Mouse (Mus musculus): ENCODE results near the gene Gusb. TPM values are rescaled to one million over a fixed set of nuclear protein-coding genes. Genes with fewer than 3 reads are reported as not detected.

The Gusb gene
- polyA plus RNA-seq, 1 experiment from 2014 or later: 33.3 TPM

DNA sequence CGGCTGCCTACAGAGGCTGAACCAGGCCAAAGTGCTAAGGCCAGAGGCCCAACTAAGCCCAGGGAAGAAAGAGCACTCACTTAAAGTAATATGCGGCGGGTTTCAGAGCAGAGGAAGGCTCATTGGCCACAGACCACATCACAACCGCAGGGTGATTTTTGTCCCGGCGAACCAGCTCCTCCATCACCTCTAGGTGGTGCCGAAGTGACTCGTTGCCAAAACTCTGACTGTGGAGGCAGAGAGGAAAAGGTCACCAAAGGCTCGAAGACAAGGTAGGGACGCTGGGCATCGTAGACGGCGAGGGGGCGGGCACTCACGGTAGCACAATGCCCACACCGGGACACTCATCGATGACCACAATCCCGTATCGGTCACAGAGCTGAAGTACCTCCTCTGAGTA lies 5.1 kb downstream of the Gusb start:
- H3K27me3 ChIP-seq: no peaks in the 10 kb centered on the region
- H3K4me2 ChIP-seq: no peak overlapping the region
- H3K27ac ChIP-seq (replicated peaks): no peak overlapping the region
- ATAC-seq (ENCODE audit: low read depth): no peak
- H3K36me3 ChIP-seq: 0 out of 2 replicates have a peak, but pooled peaks cover 4% of the 10 kb centered on the region
- H3K9ac ChIP-seq: no peak overlapping the region
- H3K9me3 ChIP-seq: no peaks in the 10 kb centered on the region
- WGBS: 72% methylated on average over 19 of the region's 19 CpGs
- H3K4me3 ChIP-seq: no peak overlapping the region
- peaks cover 11% of the 10 kb centered on the region for H3K4me1 ChIP-seq (replicated peaks)

DNA sequence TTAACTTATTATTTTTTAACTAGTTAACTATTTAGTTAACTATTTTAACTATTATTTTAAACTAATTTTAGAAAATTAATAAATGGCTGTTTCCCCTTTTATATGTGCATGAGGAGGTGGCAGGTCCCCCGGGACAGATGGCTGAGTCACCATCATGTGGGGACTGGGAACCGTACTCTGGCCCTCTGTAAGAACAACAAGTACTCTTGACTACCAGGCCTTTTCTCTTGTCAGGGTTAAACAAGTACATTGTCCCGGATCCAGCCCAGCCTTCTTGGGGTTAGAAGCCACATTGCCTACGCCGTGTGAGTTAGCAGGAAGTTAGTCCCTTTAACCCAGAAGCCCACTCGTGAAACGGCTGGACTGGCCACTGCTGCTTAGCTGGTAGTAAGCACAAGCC lies 7.9 kb downstream of the Gusb start:
- Histone ChIP-seq H3K9ac (no peak overlapping the region), H3K27me3 (no peaks in the 10 kb centered on the region), H3K36me3 (peaks cover 10% of the 10 kb centered on the region), H3K4me2 (no peak overlapping the region), H3K4me1 (replicated peaks) (no peaks in the 10 kb centered on the region), H3K27ac (replicated peaks) (no peak overlapping the region), H3K9me3 (no peaks in the 10 kb centered on the region), H3K4me3 (no peak overlapping the region)
- 89% methylated on average over 7 of the region's 7 CpGs for WGBS
- ATAC-seq (ENCODE audit: low read depth): no peak

DNA sequence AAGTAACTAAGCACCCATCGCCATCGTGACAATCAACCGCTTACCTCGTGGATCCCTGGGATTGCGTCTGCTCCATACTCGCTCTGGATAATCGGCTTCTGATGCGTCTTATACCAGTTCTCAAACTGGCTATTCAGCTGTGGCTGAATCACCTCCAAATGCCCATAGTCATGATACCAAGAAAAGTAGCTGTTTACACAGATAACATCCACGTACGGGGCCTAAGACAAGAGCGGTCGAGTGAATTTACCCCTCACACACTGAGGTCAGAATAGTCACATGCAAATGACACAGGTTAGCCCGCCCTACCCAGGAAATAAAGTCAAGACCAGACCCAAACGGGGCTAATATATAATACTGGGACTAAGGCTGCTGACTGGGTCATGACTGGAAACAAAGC lies 9.5 kb downstream of the Gusb start:
- H3K9me3 ChIP-seq: no peaks in the 10 kb centered on the region
- peaks cover 19% of the 10 kb centered on the region for H3K36me3 ChIP-seq
- no peaks in the 10 kb centered on the region for H3K4me1 ChIP-seq (replicated peaks)
- H3K27me3 ChIP-seq: no peaks in the 10 kb centered on the region
- no peak overlapping the region for H3K4me2 ChIP-seq
- no peak overlapping the region for H3K27ac ChIP-seq (replicated peaks)
- H3K9ac ChIP-seq: no peak overlapping the region
- ATAC-seq (ENCODE audit: low read depth): no peak
- no peak overlapping the region for H3K4me3 ChIP-seq
- 92% methylated on average over 14 of the region's 14 CpGs for WGBS

DNA sequence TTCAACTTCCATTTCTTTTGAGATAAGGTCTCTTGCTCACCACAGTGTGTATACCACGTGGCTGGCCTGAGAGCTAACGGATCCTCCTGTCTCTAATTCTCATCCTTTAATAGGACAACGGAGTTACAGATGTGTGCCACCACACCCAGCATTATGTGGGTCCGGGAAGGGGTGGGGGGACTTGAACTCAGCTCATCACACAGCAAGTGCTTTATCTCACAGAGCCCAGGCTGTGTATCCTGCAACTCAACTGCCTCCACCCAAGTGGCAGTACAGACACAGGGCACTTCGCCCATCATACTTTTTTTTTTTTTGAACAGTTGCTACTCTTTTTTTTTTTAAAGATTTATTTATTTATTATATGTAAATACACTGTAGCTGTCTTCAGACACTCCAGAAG lies 11.0 kb downstream of the Gusb start:
- no peaks in the 10 kb centered on the region for H3K27me3 ChIP-seq
- peaks cover 23% of the 10 kb centered on the region for H3K36me3 ChIP-seq
- H3K9me3 ChIP-seq: no peaks in the 10 kb centered on the region
- H3K4me2 ChIP-seq: no peak overlapping the region
- no peak overlapping the region for H3K27ac ChIP-seq (replicated peaks)
- no peaks in the 10 kb centered on the region for H3K4me1 ChIP-seq (replicated peaks)
- no peak overlapping the region for H3K9ac ChIP-seq
- 94% methylated on average over 5 of the region's 5 CpGs for WGBS
- no peak overlapping the region for H3K4me3 ChIP-seq
- no peak for ATAC-seq (ENCODE audit: low read depth)

DNA sequence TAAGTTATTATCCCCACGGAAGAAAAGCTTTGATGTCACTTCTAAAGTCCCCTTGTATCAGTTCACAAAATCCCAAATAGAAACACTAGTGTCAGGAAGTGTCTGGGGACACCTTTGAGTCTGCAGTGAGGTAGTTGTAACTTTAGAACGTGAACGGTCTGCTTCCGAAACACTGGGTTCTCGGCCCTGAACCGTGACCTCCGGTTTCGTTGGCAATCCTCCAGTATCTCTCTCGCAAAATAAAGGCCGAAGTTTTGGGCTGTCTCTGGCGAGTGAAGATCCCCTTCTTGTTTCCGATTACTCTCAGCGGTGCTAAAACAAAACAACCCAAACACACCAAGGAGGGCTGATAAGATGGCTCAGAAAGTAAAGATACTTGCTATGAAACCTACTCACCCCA lies 13.5 kb downstream of the Gusb start:
- 73% methylated on average over 13 of the region's 13 CpGs for WGBS
- no peak for ATAC-seq (ENCODE audit: low read depth)

DNA sequence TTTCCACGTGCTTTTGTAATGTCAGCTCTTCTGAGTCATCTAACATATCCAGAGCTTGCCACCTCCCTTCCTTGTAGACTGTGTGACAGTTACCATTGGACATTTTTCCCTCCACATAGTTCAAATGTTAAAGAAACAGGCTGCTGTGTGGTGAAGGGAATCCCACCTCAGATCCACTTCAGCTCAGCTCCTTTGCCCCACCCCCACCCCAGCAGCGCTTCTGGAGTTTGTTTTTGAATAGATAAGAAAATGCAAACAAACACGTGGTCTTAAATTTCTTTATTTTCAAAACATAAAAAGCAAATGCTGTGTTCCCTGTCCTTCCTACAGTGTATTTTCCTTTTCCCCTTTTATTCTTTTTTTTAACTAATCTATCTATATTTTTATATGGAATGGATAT lies 22.6 kb downstream of the Gusb start:
- 84% methylated on average over 3 of the region's 3 CpGs for WGBS
- Histone ChIP-seq H3K9me3 (no peaks in the 10 kb centered on the region), H3K27ac (replicated peaks) (no peak overlapping the region), H3K4me1 (replicated peaks) (peaks cover 8% of the 10 kb centered on the region; the same call in 1 of the 2 replicates), H3K36me3 (peaks cover 22% of the 10 kb centered on the region; the same call in 1 of the 2 replicates), H3K4me3 (no peak overlapping the region), H3K4me2 (no peak overlapping the region), H3K27me3 (no peaks in the 10 kb centered on the region), H3K9ac (no peak overlapping the region)
- no peak for ATAC-seq (ENCODE audit: low read depth)

More for the DNA sequence above, 13.5 kb downstream of the Gusb start:
- H3K9me3 ChIP-seq: no peaks in the 10 kb centered on the region
- H3K27ac ChIP-seq (replicated peaks): no peak overlapping the region
- no peak overlapping the region for H3K4me3 ChIP-seq
- no peaks in the 10 kb centered on the region for H3K4me1 ChIP-seq (replicated peaks)
- H3K4me2 ChIP-seq: no peak overlapping the region
- peaks cover 23% of the 10 kb centered on the region for H3K36me3 ChIP-seq
- H3K27me3 ChIP-seq: no peaks in the 10 kb centered on the region
- H3K9ac ChIP-seq: no peak overlapping the region

DNA sequence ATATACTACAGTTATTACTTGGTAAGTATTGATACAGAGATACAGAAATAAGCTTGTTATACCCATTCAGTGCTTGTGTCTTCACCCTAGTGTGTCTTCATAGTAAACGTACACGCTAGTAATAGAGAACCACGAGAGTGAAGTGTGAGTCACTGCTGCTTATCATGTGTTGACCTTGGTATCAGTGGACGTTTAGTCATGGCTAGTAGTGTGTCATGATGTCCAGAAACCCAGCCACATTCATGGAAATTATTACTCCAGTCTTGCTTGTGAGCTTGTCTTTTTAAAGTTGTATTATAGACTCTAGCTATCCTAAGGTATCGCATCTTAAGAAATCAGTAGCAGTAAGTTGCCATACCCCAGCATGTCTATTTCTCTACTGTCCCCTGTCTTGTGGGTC lies 24.2 kb downstream of the Gusb start:
- Histone ChIP-seq H3K9ac (no peak overlapping the region), H3K4me2 (no peak overlapping the region), H3K36me3 (peaks cover 14% of the 10 kb centered on the region; the same call in 1 of the 2 replicates), H3K27ac (replicated peaks) (no peak overlapping the region), H3K9me3 (no peaks in the 10 kb centered on the region), H3K27me3 (no peaks in the 10 kb centered on the region), H3K4me1 (replicated peaks) (peaks cover 8% of the 10 kb centered on the region; the same call in 1 of the 2 replicates), H3K4me3 (no peak overlapping the region)
- ATAC-seq (ENCODE audit: low read depth): no peak
- WGBS: 91% methylated on average over 5 of the region's 5 CpGs

DNA sequence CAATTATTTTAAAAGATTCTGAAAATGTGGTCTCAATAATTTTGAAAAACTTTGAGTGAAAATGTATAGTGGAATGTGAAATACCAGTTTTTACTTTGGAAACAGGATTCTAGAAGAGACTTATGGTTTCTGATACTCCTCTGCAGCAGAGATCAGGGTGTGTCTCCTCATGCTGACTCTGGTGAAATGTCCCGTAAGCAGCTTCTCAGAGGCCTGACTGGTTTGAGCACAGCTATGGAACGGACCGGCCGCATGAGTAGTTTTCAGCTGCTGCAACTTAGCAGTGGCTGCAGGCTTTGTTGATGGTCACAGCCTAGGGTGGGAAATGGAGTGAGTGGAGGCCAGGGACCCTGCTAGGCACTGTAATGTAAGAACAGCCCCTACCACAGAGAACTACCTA lies 25.1 kb downstream of the Gusb start:
- Histone ChIP-seq H3K9ac (no peak overlapping the region), H3K9me3 (no peaks in the 10 kb centered on the region), H3K4me3 (no peak overlapping the region), H3K27me3 (no peaks in the 10 kb centered on the region), H3K4me1 (replicated peaks) (peaks cover 8% of the 10 kb centered on the region; the same call in 1 of the 2 replicates), H3K27ac (replicated peaks) (no peak overlapping the region), H3K36me3 (peaks cover 6% of the 10 kb centered on the region; the same call in 1 of the 2 replicates), H3K4me2 (no peak overlapping the region)
- 82% methylated on average over 4 of the region's 4 CpGs for WGBS
- ATAC-seq (ENCODE audit: low read depth): no peak

DNA sequence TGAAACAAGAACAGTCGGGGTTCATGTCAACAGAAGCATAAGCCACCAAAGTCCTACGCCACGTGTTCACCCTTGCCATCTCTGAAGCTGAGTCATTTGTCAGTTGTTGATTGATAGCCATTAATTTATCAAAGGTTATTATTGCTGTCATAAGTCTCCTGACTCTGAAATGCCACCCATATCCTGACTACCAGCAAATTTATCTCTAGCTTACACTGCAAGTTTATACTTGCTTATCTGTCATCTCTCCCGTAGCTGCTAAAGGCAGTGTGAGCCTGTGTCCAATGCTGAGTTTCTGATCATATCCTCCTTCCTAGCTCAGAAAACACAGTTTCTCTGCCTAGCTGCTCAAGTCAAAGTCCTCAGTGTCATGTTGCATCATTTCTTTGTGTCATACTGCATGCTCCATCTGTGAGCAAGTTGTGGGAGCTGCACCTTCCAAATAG lies 28.0 kb downstream of the Gusb start:
- Histone ChIP-seq H3K27ac (replicated peaks) (no peak overlapping the region), H3K4me2 (no peak overlapping the region), H3K4me3 (no peak overlapping the region), H3K9me3 (no peaks in the 10 kb centered on the region), H3K36me3 (peaks cover 15% of the 10 kb centered on the region; the same call in 1 of the 2 replicates), H3K27me3 (no peaks in the 10 kb centered on the region), H3K9ac (no peak overlapping the region), H3K4me1 (replicated peaks) (peaks cover 6% of the 10 kb centered on the region; the same call in 1 of the 2 replicates)
- ATAC-seq (ENCODE audit: low read depth): no peak
- WGBS: 88% methylated on average over 4 of the region's 4 CpGs

DNA sequence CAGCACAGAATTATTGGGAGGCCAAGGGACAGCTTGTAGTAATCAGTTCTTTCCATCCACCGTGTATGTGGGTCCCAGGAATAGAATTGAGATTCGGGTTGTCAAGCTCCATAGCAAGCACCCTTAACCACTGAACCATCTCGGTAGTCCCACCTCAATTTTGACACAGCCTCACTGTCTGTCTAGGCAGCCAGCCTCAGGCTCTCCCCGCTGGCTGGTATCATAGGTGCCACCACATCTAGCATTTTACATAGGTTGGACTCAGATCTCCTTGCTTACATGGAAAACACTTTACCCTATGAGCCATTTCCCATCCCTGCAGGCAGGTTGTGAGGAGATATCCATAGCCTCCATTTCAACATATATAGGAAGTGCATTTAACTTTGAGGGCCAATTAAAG lies 28.5 kb downstream of the Gusb start:
- H3K27me3 ChIP-seq: no peaks in the 10 kb centered on the region
- peaks cover 15% of the 10 kb centered on the region; the same call in 1 of the 2 replicates for H3K36me3 ChIP-seq
- H3K27ac ChIP-seq (replicated peaks): no peak overlapping the region
- 91% methylated on average over 4 of the region's 4 CpGs for WGBS
- H3K4me1 ChIP-seq (replicated peaks): 0 out of 2 replicates have a peak, but pooled peaks cover 1% of the 10 kb centered on the region
- H3K9ac ChIP-seq: no peak overlapping the region
- ATAC-seq (ENCODE audit: low read depth): no peak
- H3K4me3 ChIP-seq: no peak overlapping the region
- no peaks in the 10 kb centered on the region for H3K9me3 ChIP-seq
- H3K4me2 ChIP-seq: no peak overlapping the region

DNA sequence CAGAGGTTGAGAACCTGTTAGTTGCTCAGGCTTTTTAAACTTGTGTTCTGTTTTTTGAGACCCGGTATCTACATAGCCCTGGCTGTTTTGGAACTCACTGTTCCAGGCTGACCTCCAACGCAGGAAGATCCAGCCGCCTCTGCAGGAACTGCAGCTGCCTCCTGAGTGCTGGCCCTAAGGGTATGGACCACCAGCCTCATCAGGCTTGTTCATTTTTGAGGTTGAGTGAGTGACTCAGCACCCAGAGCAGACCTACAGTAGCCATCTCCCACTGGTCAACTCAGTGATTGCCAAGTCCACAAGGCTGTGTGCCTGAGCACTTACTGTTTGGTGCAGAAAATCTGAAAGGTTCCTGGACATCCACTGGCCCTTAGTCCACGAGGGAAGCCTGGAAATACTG lies 31.4 kb downstream of the Gusb start:
- H3K27me3 ChIP-seq: no peaks in the 10 kb centered on the region
- no peak for ATAC-seq (ENCODE audit: low read depth)
- WGBS: 88% methylated on average over 4 of the region's 4 CpGs

DNA sequence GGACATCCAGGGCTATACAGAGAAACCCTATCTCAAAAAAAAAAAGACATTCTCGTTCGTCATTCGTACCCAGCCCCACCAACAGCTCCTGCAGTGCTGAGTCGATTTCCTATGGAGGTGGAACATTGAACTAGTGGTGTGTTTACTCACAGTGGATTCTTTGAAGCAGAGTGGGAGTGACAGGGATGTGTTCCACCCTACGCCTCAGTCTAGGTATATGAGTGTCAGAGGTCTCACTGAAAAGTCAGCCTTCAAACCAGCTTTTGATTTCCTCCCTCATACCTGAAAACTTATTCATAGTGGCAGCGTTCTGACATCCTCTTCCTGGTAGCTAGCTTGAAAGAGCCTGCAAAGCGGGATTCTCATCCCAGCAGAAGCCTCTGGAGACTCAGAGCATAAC lies 34.4 kb downstream of the Gusb start:
- Histone ChIP-seq H3K9me3 (no peaks in the 10 kb centered on the region), H3K4me3 (no peak overlapping the region), H3K27ac (replicated peaks) (no peak overlapping the region), H3K4me1 (replicated peaks) (no peaks in the 10 kb centered on the region), H3K27me3 (no peaks in the 10 kb centered on the region), H3K4me2 (no peak overlapping the region), H3K36me3 (peaks cover 9% of the 10 kb centered on the region; the same call in 1 of the 2 replicates), H3K9ac (no peak overlapping the region)
- ATAC-seq (ENCODE audit: low read depth): no peak
- 85% methylated on average over 7 of the region's 7 CpGs for WGBS

More for the DNA sequence above, 31.4 kb downstream of the Gusb start:
- Histone ChIP-seq H3K9me3 (no peaks in the 10 kb centered on the region), H3K9ac (no peak overlapping the region), H3K4me1 (replicated peaks) (no peaks in the 10 kb centered on the region), H3K4me2 (no peak overlapping the region), H3K36me3 (peaks cover 15% of the 10 kb centered on the region; the same call in 1 of the 2 replicates), H3K27ac (replicated peaks) (no peak overlapping the region), H3K4me3 (no peak overlapping the region)

DNA sequence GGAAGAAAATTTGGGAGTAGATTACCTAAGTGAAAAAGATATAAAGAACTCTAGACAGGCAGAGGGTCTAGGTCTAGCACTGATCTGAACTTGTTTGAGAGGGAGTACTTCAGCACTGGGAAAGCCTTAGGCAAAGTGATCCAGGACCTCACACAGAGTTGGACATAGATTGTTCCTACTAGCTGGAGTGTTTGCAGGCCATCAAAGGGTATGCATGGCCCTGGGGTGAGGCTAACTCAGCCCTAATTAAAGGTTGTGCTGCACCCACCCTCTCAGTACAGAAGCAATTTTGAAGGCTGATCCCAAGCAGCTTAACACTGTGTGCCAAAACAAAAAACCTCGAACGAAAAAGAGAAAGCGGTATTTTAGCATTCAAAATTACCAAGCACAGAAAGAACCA lies 36.4 kb downstream of the Gusb start:
- Histone ChIP-seq H3K27me3 (no peaks in the 10 kb centered on the region), H3K4me3 (no peak overlapping the region), H3K36me3 (0 out of 2 replicates have a peak, but pooled peaks cover 1% of the 10 kb centered on the region), H3K4me1 (replicated peaks) (no peaks in the 10 kb centered on the region), H3K9me3 (no peaks in the 10 kb centered on the region), H3K4me2 (no peak overlapping the region), H3K9ac (no peak overlapping the region), H3K27ac (replicated peaks) (no peak overlapping the region)
- ATAC-seq (ENCODE audit: low read depth): no peak
- WGBS: 93% methylated on average over 3 of the region's 3 CpGs

All from neural tube, embryonic 13.5 days (tissue).